Mouse (Mus musculus) stomach, postnatal 0 days (tissue): ENCODE data around the gene Rapgef1. TPM values are rescaled to one million over a fixed set of nuclear protein-coding genes. Genes with fewer than 3 reads are reported as not detected.
"Not testable (repeated sequence)": the region's sequence is repeated elsewhere in the genome, so short reads cannot be mapped to it uniquely, and the experiment has no call there.

ENCODE experiments used
- ATAC-seq: fragments of 200-750 bp; cut with Nextera tagmentation; 2 replicates; pipeline ENCODE4 v1.8.0; 2017; ENCODE audit not compliant: low FRiP score, low TSS enrichment
- DNase-seq: peaks from one replicate; pipeline ENCODE4 v3.0.0-alpha.2; 2016; ENCODE audit warnings: low spot score
- H3K27ac ChIP-seq: fragments of 300-500 bp; sonication (generic); replicated peaks from 2 replicates; pipeline ENCODE4 v1.5.1; 2014; ENCODE audit warnings: mild to moderate bottlenecking, control low read depth
- H3K27me3 ChIP-seq: fragments of 300-500 bp; sonication (generic); 2 replicates; pipeline ENCODE4 v1.6.1; 2014; ENCODE audit warnings: low read length; ENCODE audit not compliant: control insufficient read depth, insufficient read depth
- H3K36me3 ChIP-seq: fragments of 300-500 bp; sonication (generic); 2 replicates; pipeline ENCODE4 v1.6.1; 2014; ENCODE audit warnings: low read length, mixed read lengths; ENCODE audit not compliant: control insufficient read depth, insufficient read depth
- H3K4me1 ChIP-seq: fragments of 300-500 bp; sonication (generic); replicated peaks from 2 replicates; pipeline ENCODE4 v1.6.1; 2014; ENCODE audit warnings: antibody characterized with exemption; ENCODE audit not compliant: control insufficient read depth, insufficient read depth
- H3K4me2 ChIP-seq: fragments of 300-500 bp; sonication (generic); replicated peaks from 2 replicates; pipeline ENCODE4 v1.6.1; 2014; ENCODE audit warnings: low read depth, mild to moderate bottlenecking, control low read depth, moderate library complexity
- H3K4me3 ChIP-seq: fragments of 300-500 bp; sonication (generic); 2 replicates; pipeline ENCODE4 v1.5.1; 2014; ENCODE audit warnings: low read depth, low read length, control low read depth
- H3K9ac ChIP-seq: fragments of 300-500 bp; sonication (generic); 2 replicates; pipeline ENCODE4 v1.6.1; 2014; ENCODE audit warnings: mild to moderate bottlenecking, low read length, control low read depth, mixed read lengths
- H3K9me3 ChIP-seq: fragments of 300-500 bp; sonication (generic); 2 replicates; pipeline ENCODE4 v1.6.1; 2016; ENCODE audit warnings: low read length; ENCODE audit not compliant: control insufficient read depth
- CTCF ChIP-seq: IDR thresholded peaks from 2 replicates; pipeline ENCODE4 v1.5.1; 2016; ENCODE audit warnings: antibody characterized with exemption, low read depth, mild to moderate bottlenecking, moderate library complexity
- EP300 ChIP-seq: optimal IDR thresholded peaks from 2 replicates; pipeline ENCODE3; 2016; ENCODE audit warnings: antibody characterized with exemption
- WGBS: fragments of 180-500 bp; shearing (Covaris S2); extraction: QIAGEN DNeasy Blood & Tissue Kit; methylation state at CpG from one replicate; pipeline ENCODE4 v1.1.7; 2014; 5-methylcytosine and 5-hydroxymethylcytosine counted together
- polyA plus RNA-seq: library from polyadenylated mRNA; unstranded; fragments of >200 nt; fragmentation: Nextera tagmentation; extraction: Ambion mirVana; gene quantifications from 2 replicates; pipeline ENCODE4 v1.2.1, GENCODE M21; 2015

Gene Rapgef1
- polyA plus RNA-seq, 1 experiment from 2014 or later: 7.2 TPM

GRCm38 (mm10) chr2:29703104-29704081, 83.9 kb downstream of the Rapgef1 start:
- DNase-seq: no peak
- no peaks in the 10 kb centered on the region for H3K27me3 ChIP-seq
- no peaks in the 10 kb centered on the region for H3K9me3 ChIP-seq
- H3K4me2 ChIP-seq: no peak overlapping the region
- H3K4me1 ChIP-seq: no peaks in the 10 kb centered on the region
- TF ChIP-seq EP300: no peak
- TF ChIP-seq CTCF: no peak
- H3K9ac ChIP-seq: no peak overlapping the region
- no peak overlapping the region; the same call in 1 of the 2 replicates for H3K27ac ChIP-seq
- H3K36me3 ChIP-seq: peaks cover 14% of the 10 kb centered on the region; the same call in 1 of the 2 replicates
- ATAC-seq: peak; percentile 34; the same call in 1 of the 2 replicates
- H3K4me3 ChIP-seq: no peak overlapping the region
- 87% methylated on average over 9 of the region's 9 CpGs for WGBS

- H3K9ac ChIP-seq: no peak overlapping the region
- H3K27ac ChIP-seq: no peak overlapping the region
- DNase-seq: no peak
- H3K27me3 ChIP-seq: no peaks in the 10 kb centered on the region
- H3K9me3 ChIP-seq: no peaks in the 10 kb centered on the region
- no peak overlapping the region for H3K4me3 ChIP-seq
- 71% methylated on average over 3 of the region's 3 CpGs for WGBS
- TF ChIP-seq CTCF (no peak), EP300 (no peak)
- ATAC-seq: no peak
- H3K36me3 ChIP-seq: peaks cover 13% of the 10 kb centered on the region; the same call in 1 of the 2 replicates
- H3K4me2 ChIP-seq: no peak overlapping the region
- H3K4me1 ChIP-seq: no peaks in the 10 kb centered on the region
These were observed 86.0 kb downstream of the Rapgef1 start for GRCm38 (mm10) chr2:29705493-29705892.

GRCm38 (mm10) chr2:29706726-29707620, 87.5 kb downstream of the Rapgef1 start:
- 90% methylated on average over 18 of the region's 18 CpGs for WGBS
- Histone ChIP-seq H3K27me3 (no peaks in the 10 kb centered on the region), H3K36me3 (peaks cover 10% of the 10 kb centered on the region; the same call in 1 of the 2 replicates), H3K4me2 (no peak overlapping the region), H3K9ac (no peak overlapping the region), H3K27ac (no peak overlapping the region), H3K9me3 (no peaks in the 10 kb centered on the region), H3K4me1 (no peaks in the 10 kb centered on the region), H3K4me3 (no peak overlapping the region)
- TF ChIP-seq CTCF (no peak), EP300 (no peak)
- no peak for ATAC-seq
- DNase-seq: no peak

- no peak for ATAC-seq
- Histone ChIP-seq H3K9me3 (no peaks in the 10 kb centered on the region), H3K27me3 (no peaks in the 10 kb centered on the region), H3K4me3 (no peak overlapping the region), H3K27ac (no peak overlapping the region), H3K4me2 (no peak overlapping the region), H3K36me3 (peaks cover 10% of the 10 kb centered on the region; the same call in 1 of the 2 replicates), H3K9ac (no peak overlapping the region), H3K4me1 (no peaks in the 10 kb centered on the region)
- TF ChIP-seq EP300 (no peak), CTCF (peak; percentile 66)
- WGBS: 93% methylated on average over 4 of the region's 4 CpGs
- DNase-seq: peak; percentile 41
These were observed 88.2 kb downstream of the Rapgef1 start for GRCm38 (mm10) chr2:29707731-29708130.

- not testable (repeated sequence) for H3K4me3 ChIP-seq, H3K27me3 ChIP-seq, H3K27ac ChIP-seq, H3K4me1 ChIP-seq, ATAC-seq, H3K9me3 ChIP-seq, H3K9ac ChIP-seq, DNase-seq, H3K4me2 ChIP-seq
- peaks cover 10% of the 10 kb centered on the region; the same call in 1 of the 2 replicates for H3K36me3 ChIP-seq
- WGBS: 89% methylated on average over 4 of the region's 4 CpGs
These were observed 88.7 kb downstream of the Rapgef1 start for GRCm38 (mm10) chr2:29708209-29708608.
